Mouse (Mus musculus) MEL (cell line): Measurements from ENCODE around the gene Cd9. TPM values are rescaled to one million over a fixed set of nuclear protein-coding genes. Genes with fewer than 3 reads are reported as not detected.

Experiments
- DNase-seq: peaks from one replicate; pipeline ENCODE4 v3.0.0; 2011; ENCODE audit warnings: low read depth, low spot score
- H3K27ac ChIP-seq: 2 replicates; pipeline ENCODE4 v1.5.1; 2012; ENCODE audit warnings: low read depth, mild to moderate bottlenecking, control low read depth, low read length, moderate library complexity; ENCODE audit not compliant: control insufficient read depth
- H3K27me3 ChIP-seq, 2 experiments: fragments of 150-350 bp in 1 of 2; sonication (generic) in 1 of 2; 2 replicates each; pipeline ENCODE4 v1.6.1; 2012; ENCODE audit warnings: low read length in 2 of 2, mild to moderate bottlenecking in 2 of 2, improper control_type of control experiment in 1 of 2, moderate library complexity in 1 of 2; ENCODE audit not compliant: insufficient read depth in 2 of 2, control insufficient read depth in 1 of 2
- H3K36me3 ChIP-seq, 2 experiments: 2 replicates each; pipeline ENCODE4 v1.6.1; 2012 to 2014; ENCODE audit warnings: low read length in 2 of 2, improper control_type of control experiment in 1 of 2, inconsistent platforms in 1 of 2, mild to moderate bottlenecking in 1 of 2; ENCODE audit not compliant: insufficient read depth in 2 of 2, control insufficient read depth in 1 of 2
- H3K4me1 ChIP-seq, 2 experiments: fragments of 150-350 bp in 1 of 2; sonication (generic) in 1 of 2; 2 replicates each; pipeline ENCODE4 v1.6.1; 2012; ENCODE audit warnings: low read length in 2 of 2, improper control_type of control experiment in 1 of 2, mild to moderate bottlenecking in 1 of 2; ENCODE audit not compliant: insufficient read depth in 2 of 2, control insufficient read depth in 1 of 2
- H3K4me3 ChIP-seq, 2 experiments: fragments of 150-350 bp in 1 of 2; sonication (generic) in 1 of 2; 2 replicates each; pipeline ENCODE4 v1.5.1; 2012; ENCODE audit warnings: low read depth in 2 of 2, low read length in 2 of 2, mild to moderate bottlenecking in 2 of 2, moderate library complexity in 2 of 2, control low read depth in 1 of 2, improper control_type of control experiment in 1 of 2; ENCODE audit not compliant: control insufficient read depth in 1 of 2, insufficient read depth in 1 of 2
- H3K79me2 ChIP-seq: 2 replicates; pipeline ENCODE4 v1.6.1; 2012; ENCODE audit warnings: mild to moderate bottlenecking, low read length, moderate library complexity; ENCODE audit not compliant: control insufficient read depth, poor library complexity, insufficient read depth
- H3K9ac ChIP-seq: 2 replicates; pipeline ENCODE4 v1.6.1; 2012; ENCODE audit warnings: low read depth, mild to moderate bottlenecking, control low read depth, low read length, moderate library complexity; ENCODE audit not compliant: control insufficient read depth, poor library complexity, severe bottlenecking
- H3K9me3 ChIP-seq: fragments of 150-350 bp; sonication (generic); replicated peaks from 2 replicates; pipeline ENCODE4 v1.6.1; 2012; ENCODE audit warnings: mild to moderate bottlenecking, low read length, improper control_type of control experiment, moderate library complexity; ENCODE audit not compliant: insufficient read depth
- CHD1 ChIP-seq: IDR thresholded peaks from 2 replicates; pipeline ENCODE4 v1.6.1; 2012; ENCODE audit warnings: low read depth, mild to moderate bottlenecking, inconsistent platforms, low read length, improper control_type of control experiment
- CHD2 ChIP-seq: IDR thresholded peaks from 2 replicates; pipeline ENCODE4 v1.6.1; 2011; ENCODE audit warnings: low read length, improper control_type of control experiment
- CTCF ChIP-seq, 3 experiments: IDR thresholded peaks in 2 of 3; conservative IDR thresholded peaks in 1 of 3; 2 replicates each; pipeline ENCODE4 v1.5.1; 2011 to 2012; ENCODE audit warnings: low read length in 3 of 3, low read depth in 2 of 3, mild to moderate bottlenecking in 2 of 3, improper control_type of control experiment in 1 of 3, inconsistent platforms in 1 of 3, mixed read lengths in 1 of 3, moderate library complexity in 1 of 3; ENCODE audit not compliant: control insufficient read depth in 1 of 3, insufficient read depth in 1 of 3, poor library complexity in 1 of 3, severe bottlenecking in 1 of 3
- E2F4 ChIP-seq: IDR thresholded peaks from 2 replicates; pipeline ENCODE4 v1.6.1; 2011; ENCODE audit warnings: low read depth, low read length, improper control_type of control experiment, borderline replicate concordance
- ELF1 ChIP-seq: IDR thresholded peaks from 2 replicates; pipeline ENCODE4 v1.6.1; 2014; ENCODE audit warnings: low read depth, mild to moderate bottlenecking, inconsistent platforms, low read length, improper control_type of control experiment, moderate library complexity
- EP300 ChIP-seq, 2 experiments: IDR thresholded peaks; 2 replicates each; pipeline ENCODE4 v1.6.1; 2011; ENCODE audit warnings: improper control_type of control experiment in 2 of 2, low read length in 2 of 2, low read depth in 1 of 2, mild to moderate bottlenecking in 1 of 2
- ETS1 ChIP-seq: IDR thresholded peaks from 2 replicates; pipeline ENCODE4 v1.6.1; 2012; ENCODE audit warnings: low read depth, mild to moderate bottlenecking, inconsistent platforms, low read length, improper control_type of control experiment, moderate library complexity
- GABPA ChIP-seq: IDR thresholded peaks from 2 replicates; pipeline ENCODE4 v1.6.1; 2012; ENCODE audit warnings: low read depth, mild to moderate bottlenecking, inconsistent platforms, low read length, improper control_type of control experiment, moderate library complexity
- GATA1 ChIP-seq: IDR thresholded peaks from 2 replicates; pipeline ENCODE4 v1.6.1; 2011; ENCODE audit warnings: low read depth, low read length, improper control_type of control experiment
- HCFC1 ChIP-seq: IDR thresholded peaks from 2 replicates; pipeline ENCODE4 v1.6.1; 2012; ENCODE audit warnings: low read depth, mild to moderate bottlenecking, inconsistent platforms, low read length, improper control_type of control experiment, moderate library complexity
- JUND ChIP-seq: IDR thresholded peaks from 2 replicates; pipeline ENCODE4 v1.6.1; 2011; ENCODE audit warnings: low read depth, mild to moderate bottlenecking, improper control_type of control experiment, low read length
- MAFK ChIP-seq: IDR thresholded peaks from 2 replicates; pipeline ENCODE4 v1.6.1; 2011; ENCODE audit warnings: low read depth, mild to moderate bottlenecking, low read length, improper control_type of control experiment, borderline replicate concordance
- MAX ChIP-seq: IDR thresholded peaks from 2 replicates; pipeline ENCODE4 v1.6.1; 2011; ENCODE audit warnings: low read length, improper control_type of control experiment
- MAZ ChIP-seq: IDR thresholded peaks from 2 replicates; pipeline ENCODE4 v1.6.1; 2012; ENCODE audit warnings: low read depth, mild to moderate bottlenecking, inconsistent platforms, low read length, improper control_type of control experiment
- MEF2A ChIP-seq: IDR thresholded peaks from 2 replicates; pipeline ENCODE4 v1.6.1; 2014; ENCODE audit warnings: low read depth, mild to moderate bottlenecking, inconsistent platforms, low read length, improper control_type of control experiment; ENCODE audit not compliant: poor library complexity, insufficient replicate concordance, severe bottlenecking; ENCODE audit errors: extremely low read depth
- MXI1 ChIP-seq: IDR thresholded peaks from 2 replicates; pipeline ENCODE4 v1.6.1; 2011; ENCODE audit warnings: mild to moderate bottlenecking, low read depth, low read length, improper control_type of control experiment
- NELFE ChIP-seq: IDR thresholded peaks from 2 replicates; pipeline ENCODE4 v1.6.1; 2011; ENCODE audit warnings: low read depth, low read length, improper control_type of control experiment
- NRF1 ChIP-seq: IDR thresholded peaks from 2 replicates; pipeline ENCODE4 v1.6.1; 2014; ENCODE audit warnings: low read depth, mild to moderate bottlenecking, inconsistent platforms, low read length, improper control_type of control experiment, moderate library complexity; ENCODE audit not compliant: poor library complexity, insufficient read depth, severe bottlenecking
- POLR2A ChIP-seq, 2 experiments: IDR thresholded peaks; 2 replicates each; pipeline ENCODE4 v1.6.1; 2011 to 2012; ENCODE audit warnings: low read length in 2 of 2, mild to moderate bottlenecking in 2 of 2, control low read depth in 1 of 2, improper control_type of control experiment in 1 of 2, low read depth in 1 of 2, moderate library complexity in 1 of 2; ENCODE audit not compliant: control insufficient read depth in 1 of 2, insufficient read depth in 1 of 2, poor library complexity in 1 of 2
- POLR2AphosphoS2 ChIP-seq: IDR thresholded peaks from 2 replicates; pipeline ENCODE4 v1.6.1; 2011; ENCODE audit warnings: low read length, improper control_type of control experiment
- POLR2AphosphoS5 ChIP-seq: IDR thresholded peaks from 2 replicates; pipeline ENCODE4 v1.6.1; 2012; ENCODE audit warnings: low read depth, borderline replicate concordance, mild to moderate bottlenecking, inconsistent platforms, low read length, moderate library complexity, mixed read lengths
- RAD21 ChIP-seq: IDR thresholded peaks from 2 replicates; pipeline ENCODE4 v1.6.1; 2011; ENCODE audit warnings: mild to moderate bottlenecking, low read depth, low read length, improper control_type of control experiment
- RCOR1 ChIP-seq: IDR thresholded peaks from 2 replicates; pipeline ENCODE4 v1.6.1; 2012; ENCODE audit warnings: low read depth, mild to moderate bottlenecking, inconsistent platforms, low read length, improper control_type of control experiment
- SIN3A ChIP-seq: IDR thresholded peaks from 2 replicates; pipeline ENCODE4 v1.6.1; 2012; ENCODE audit warnings: low read length, improper control_type of control experiment, inconsistent platforms
- TCF12 ChIP-seq: IDR thresholded peaks from 2 replicates; pipeline ENCODE4 v1.6.1; 2014; ENCODE audit warnings: low read depth, mild to moderate bottlenecking, inconsistent platforms, low read length, improper control_type of control experiment, moderate library complexity
- UBTF ChIP-seq: IDR thresholded peaks from 2 replicates; pipeline ENCODE4 v1.6.1; 2012; ENCODE audit warnings: low read depth, mild to moderate bottlenecking, inconsistent platforms, low read length, improper control_type of control experiment, moderate library complexity, borderline replicate concordance; ENCODE audit not compliant: insufficient read depth
- ZC3H11A ChIP-seq: IDR thresholded peaks from 2 replicates; pipeline ENCODE4 v1.6.1; 2012; ENCODE audit warnings: low read depth, mild to moderate bottlenecking, inconsistent platforms, low read length, improper control_type of control experiment
- ZKSCAN1 ChIP-seq: IDR thresholded peaks from 2 replicates; pipeline ENCODE4 v1.6.1; 2012; ENCODE audit warnings: low read depth, mild to moderate bottlenecking, inconsistent platforms, low read length, improper control_type of control experiment, moderate library complexity
- ZMIZ1 ChIP-seq: IDR thresholded peaks from 2 replicates; pipeline ENCODE4 v1.6.1; 2012; ENCODE audit warnings: low read depth, mild to moderate bottlenecking, inconsistent platforms, low read length, improper control_type of control experiment, moderate library complexity
- polyA plus RNA-seq, 2 experiments: library from polyadenylated mRNA; stranded (reverse) in 1 of 2; unstranded in 1 of 2; fragments of >175 nt in 1 of 2; fragments of >200 nt in 1 of 2; gene quantifications; 2 replicates each; pipeline versions ENCODE4 v1.2.1 to v1.2.4; 2012; ENCODE audit warnings: low replicate concordance in 2 of 2, low read depth in 1 of 2; ENCODE audit not compliant: insufficient read length in 2 of 2, insufficient read depth in 1 of 2, missing spikeins in 1 of 2
- total RNA-seq: library from RNA; depleted of rRNA; stranded (reverse); fragments of 300-350 nt; gene quantifications from 2 replicates; pipeline ENCODE4 v1.2.3, GENCODE M21; 2012

Gene Cd9
- total and polyA plus RNA-seq, 3 experiments = 3.6 to 10.9 TPM; not detected in 1

DNA sequence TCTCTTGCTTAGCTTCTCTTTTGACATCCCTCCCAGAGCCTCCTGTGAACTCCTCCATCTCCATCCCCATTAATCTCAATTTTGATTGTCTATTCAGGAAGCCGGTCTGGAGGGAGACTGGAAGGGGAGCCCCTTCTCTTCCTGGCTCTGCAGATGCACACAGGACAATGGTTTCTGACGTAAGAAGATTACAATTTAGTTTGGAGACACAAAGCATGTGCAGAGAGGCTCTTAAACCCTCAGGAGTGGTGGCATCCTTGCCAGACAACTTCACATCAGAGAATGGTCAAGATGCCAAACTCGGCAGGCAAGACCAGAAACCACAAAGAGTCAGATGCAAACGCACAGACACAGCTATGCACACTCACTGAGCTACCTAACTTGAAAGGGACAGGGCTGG, 22.7 kb downstream of the Cd9 start:
- Histone ChIP-seq H3K9ac (no peak overlapping the region), H3K27me3 (no peaks in the 10 kb centered on the region), H3K36me3 (no peaks in the 10 kb centered on the region), H3K4me1 (peaks cover 0 to 10% of the 10 kb centered on the region in 2 experiments; a peak in 2 of 4 replicates), H3K27ac (no peak overlapping the region), H3K4me3 (no peak overlapping the region), H3K9me3 (no peaks in the 10 kb centered on the region), H3K79me2 (no peaks in the 10 kb centered on the region)
- DNase-seq = no peak
- TF ChIP-seq MAFK = no peak
- no peak for TF ChIP-seq ZMIZ1
- TF ChIP-seq TCF12 = no peak
- no peak for TF ChIP-seq CTCF (IDR thresholded peaks at IDR 0.05 in 2 of 3, conservative IDR thresholded peaks at IDR 0.05 in 1 of 3; ENCODE audit: control insufficient read depth in 1 of 3, insufficient read depth in 1 of 3, low read depth in 2 of 3, low read length in 3 of 3, poor library complexity in 1 of 3, severe bottlenecking in 1 of 3)
- TF ChIP-seq ZC3H11A = no peak
- no peak for TF ChIP-seq UBTF
- TF ChIP-seq MAZ = no peak
- TF ChIP-seq ETS1 = no peak
- no peak for TF ChIP-seq JUND
- no peak for TF ChIP-seq MAX
- no peak for TF ChIP-seq ELF1
- TF ChIP-seq HCFC1 = no peak
- TF ChIP-seq NELFE = no peak
- TF ChIP-seq CHD2 = no peak
- TF ChIP-seq RCOR1 = no peak
- TF ChIP-seq MEF2A = no peak
- TF ChIP-seq POLR2A (IDR thresholded peaks at IDR 0.05; ENCODE audit: control insufficient read depth in 1 of 2, insufficient read depth in 1 of 2, low read depth in 1 of 2, low read length in 2 of 2, poor library complexity in 1 of 2) = no peak
- TF ChIP-seq POLR2AphosphoS5 = no peak
- no peak for TF ChIP-seq RAD21
- TF ChIP-seq GABPA = no peak
- TF ChIP-seq, all 39 proteins: peak for 0

GRCm38 (mm10) chr6:125471326-125471725, 23.3 kb downstream of the Cd9 start:
- DNase-seq = no peak
- no peaks in the 10 kb centered on the region for H3K27me3 ChIP-seq
- H3K27ac ChIP-seq = no peak overlapping the region
- H3K36me3 ChIP-seq = no peaks in the 10 kb centered on the region
- H3K9ac ChIP-seq = no peak overlapping the region
- no peak overlapping the region for H3K4me3 ChIP-seq
- no peaks in the 10 kb centered on the region for H3K79me2 ChIP-seq
- H3K9me3 ChIP-seq = no peaks in the 10 kb centered on the region
- TF ChIP-seq CHD1 (no peak), SIN3A (no peak), EP300 (IDR thresholded peaks at IDR 0.05; ENCODE audit: low read depth in 1 of 2, low read length in 2 of 2) (no peak), MXI1 (no peak), HCFC1 (no peak), POLR2A (IDR thresholded peaks at IDR 0.05; ENCODE audit: control insufficient read depth in 1 of 2, insufficient read depth in 1 of 2, low read depth in 1 of 2, low read length in 2 of 2, poor library complexity in 1 of 2) (no peak), NELFE (no peak), ZKSCAN1 (no peak), MAX (no peak), RAD21 (no peak), JUND (no peak), E2F4 (no peak), GABPA (no peak), GATA1 (no peak), MAZ (no peak), NRF1 (no peak), POLR2AphosphoS2 (no peak)
- H3K4me1 ChIP-seq = peaks cover 0 to 10% of the 10 kb centered on the region in 2 experiments; a peak in 2 of 4 replicates
